Mouse (Mus musculus): ENCODE measurements around the gene Wdr59.

DNA sequence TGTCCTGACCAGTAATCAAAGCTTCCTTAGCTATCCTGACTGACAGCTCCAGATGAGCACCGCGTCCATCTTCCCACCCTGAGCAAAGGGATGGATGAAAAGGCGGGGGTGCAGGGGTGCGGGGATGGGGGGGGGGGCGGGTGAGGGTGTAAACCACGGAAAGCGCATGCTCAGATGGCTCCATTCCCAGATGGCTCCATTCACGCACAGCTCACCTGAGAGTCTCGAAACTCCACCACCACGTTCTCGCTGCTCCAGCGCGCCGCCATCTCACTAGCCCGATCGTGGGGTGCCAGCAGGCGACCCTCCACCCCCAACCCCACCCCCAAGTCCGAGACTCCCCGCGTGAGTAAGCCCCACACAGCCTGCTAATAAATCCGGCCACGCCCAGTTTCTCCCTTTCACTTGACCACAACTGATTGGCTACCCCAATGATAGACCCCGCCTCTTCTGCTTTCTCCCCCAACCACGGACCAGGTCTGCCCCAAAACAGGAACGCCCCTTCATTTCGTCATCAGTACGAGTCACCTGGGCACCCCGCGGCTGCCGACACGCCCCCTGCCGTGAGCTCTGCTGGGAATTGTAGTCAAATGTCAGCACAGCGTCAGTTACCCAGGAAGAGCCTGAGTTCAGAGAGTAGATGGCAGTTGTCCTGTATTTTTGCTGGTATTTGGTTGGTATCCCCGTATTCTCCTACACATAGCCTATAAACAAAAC is at the start of gene Wdr59:
- TF ChIP-seq GATA1 (IDR thresholded peaks at IDR 0.05; ENCODE audit: borderline replicate concordance, low read length) (no peak), FLI1 (IDR thresholded peaks at IDR 0.05; ENCODE audit: low read length) (no peak)
